Mouse (Mus musculus) liver, embryonic 16.5 days (tissue): ENCODE measurements around the gene Tmem110. TPM values are rescaled to one million over a fixed set of nuclear protein-coding genes. Genes with fewer than 3 reads are reported as not detected.
A peak's percentile ranks its signal among the peaks of the same experiment; 100 is the strongest.

ENCODE experiments used
- ATAC-seq: fragments of 200-750 bp; cut with Nextera tagmentation; 2 replicates; pipeline ENCODE4 v1.8.0; 2017; ENCODE audit warnings: low read depth, mild to moderate bottlenecking, moderate number of reproducible peaks, moderate library complexity
- H3K27ac ChIP-seq: fragments of 300-500 bp; sonication (generic); 2 replicates; pipeline ENCODE4 v1.5.1; 2014; ENCODE audit warnings: mild to moderate bottlenecking, low read length
- H3K27me3 ChIP-seq: fragments of 300-500 bp; sonication (generic); 2 replicates; pipeline ENCODE4 v1.6.1; 2014; ENCODE audit warnings: low read depth, low read length, mixed read lengths; ENCODE audit not compliant: control insufficient read depth, insufficient read depth
- H3K36me3 ChIP-seq: fragments of 300-500 bp; sonication (generic); 2 replicates; pipeline ENCODE4 v1.6.1; 2014; ENCODE audit warnings: mild to moderate bottlenecking; ENCODE audit not compliant: control insufficient read depth, insufficient read depth
- H3K4me1 ChIP-seq: fragments of 300-500 bp; sonication (generic); 2 replicates; pipeline ENCODE4 v1.6.1; 2014; ENCODE audit warnings: low read depth, low read length, mixed read lengths; ENCODE audit not compliant: control insufficient read depth
- H3K4me2 ChIP-seq: fragments of 300-500 bp; sonication (generic); 2 replicates; pipeline ENCODE4 v1.6.1; 2014; ENCODE audit warnings: low read depth, low read length, mixed read lengths
- H3K4me3 ChIP-seq: fragments of 300-500 bp; sonication (generic); 2 replicates; pipeline ENCODE4 v1.5.1; 2014; ENCODE audit warnings: low read depth, mild to moderate bottlenecking, low read length
- H3K9ac ChIP-seq: fragments of 300-500 bp; sonication (generic); 2 replicates; pipeline ENCODE4 v1.6.1; 2014; ENCODE audit warnings: low read depth, low read length
- H3K9me3 ChIP-seq: fragments of 300-500 bp; sonication (generic); replicated peaks from 2 replicates; pipeline ENCODE4 v1.6.1; 2016; ENCODE audit warnings: low read length; ENCODE audit not compliant: control insufficient read depth
- WGBS: fragments of 180-500 bp; shearing (Covaris S2); extraction: QIAGEN DNeasy Blood & Tissue Kit; methylation state at CpG from one replicate; pipeline ENCODE4 v1.1.7; 2014; ENCODE audit not compliant: insufficient replicate concordance; 5-methylcytosine and 5-hydroxymethylcytosine counted together
- polyA plus RNA-seq: library from polyadenylated mRNA; unstranded; fragments of >200 nt; fragmentation: Nextera tagmentation; extraction: Ambion mirVana; gene quantifications from 2 replicates; pipeline ENCODE4 v1.2.1, GENCODE M21; 2015

Tmem110 gene
- polyA plus RNA-seq, 1 experiment from 2014 or later = 8.1 TPM

GRCm38 (mm10) chr14:30870206-30871147 lies 45.1 kb downstream of the Tmem110 start:
- WGBS = 60% methylated on average over 25 of the region's 25 CpGs
- H3K4me3 ChIP-seq = no peak overlapping the region
- peaks cover 25% of the 10 kb centered on the region for H3K4me1 ChIP-seq
- H3K27me3 ChIP-seq = no peaks in the 10 kb centered on the region
- H3K36me3 ChIP-seq = peaks cover 2% of the 10 kb centered on the region; the same call in 1 of the 2 replicates
- H3K27ac ChIP-seq = peak overlapping the region; percentile 75
- no peak overlapping the region for H3K4me2 ChIP-seq
- no peak overlapping the region for H3K9ac ChIP-seq
- ATAC-seq = no peak
- H3K9me3 ChIP-seq = no peaks in the 10 kb centered on the region

- peak overlapping the region; percentile 29 for H3K27ac ChIP-seq
- H3K4me2 ChIP-seq = no peak overlapping the region
- no peak overlapping the region for H3K4me3 ChIP-seq
- H3K27me3 ChIP-seq = no peaks in the 10 kb centered on the region
- H3K9me3 ChIP-seq = no peaks in the 10 kb centered on the region
- H3K4me1 ChIP-seq = peaks cover 38% of the 10 kb centered on the region
- no peak for ATAC-seq
- H3K36me3 ChIP-seq = peaks cover 2% of the 10 kb centered on the region; the same call in 1 of the 2 replicates
- H3K9ac ChIP-seq = no peak overlapping the region
- 60% methylated on average over 18 of the region's 18 CpGs for WGBS
These were observed 48.8 kb downstream of the Tmem110 start for GRCm38 (mm10) chr14:30874095-30874700.

- H3K4me2 ChIP-seq = no peak overlapping the region
- H3K9me3 ChIP-seq = no peaks in the 10 kb centered on the region
- peaks cover 28% of the 10 kb centered on the region for H3K4me1 ChIP-seq
- peak overlapping the region; percentile 12; the same call in 1 of the 2 replicates for H3K9ac ChIP-seq
- peak; percentile 82 for ATAC-seq
- H3K36me3 ChIP-seq = peaks cover 2% of the 10 kb centered on the region; the same call in 1 of the 2 replicates
- no peaks in the 10 kb centered on the region for H3K27me3 ChIP-seq
- 43% methylated on average over 12 of the region's 12 CpGs for WGBS
- H3K27ac ChIP-seq = peak overlapping the region; percentile 82
- H3K4me3 ChIP-seq = no peak overlapping the region
These were observed 49.9 kb downstream of the Tmem110 start for GRCm38 (mm10) chr14:30875130-30875865.

GRCm38 (mm10) chr14:30875955-30876354 lies 50.6 kb downstream of the Tmem110 start:
- Histone ChIP-seq H3K4me3 (no peak overlapping the region), H3K27me3 (no peaks in the 10 kb centered on the region), H3K9me3 (no peaks in the 10 kb centered on the region), H3K4me2 (no peak overlapping the region), H3K36me3 (peaks cover 2% of the 10 kb centered on the region; the same call in 1 of the 2 replicates), H3K27ac (peak overlapping the region; percentile 82), H3K4me1 (peaks cover 28% of the 10 kb centered on the region), H3K9ac (peak overlapping the region; percentile 12; the same call in 1 of the 2 replicates)
- ATAC-seq = peak; percentile 12
- 66% methylated on average over 9 of the region's 9 CpGs for WGBS

- 84% methylated on average over 10 of the region's 10 CpGs for WGBS
- Histone ChIP-seq H3K4me3 (no peak overlapping the region), H3K4me1 (peaks cover 28% of the 10 kb centered on the region), H3K9me3 (no peaks in the 10 kb centered on the region), H3K27ac (peak overlapping the region; percentile 82), H3K36me3 (peaks cover 2% of the 10 kb centered on the region; the same call in 1 of the 2 replicates), H3K4me2 (no peak overlapping the region), H3K9ac (no peak overlapping the region), H3K27me3 (no peaks in the 10 kb centered on the region)
- no peak for ATAC-seq
These were observed 51.1 kb downstream of the Tmem110 start for GRCm38 (mm10) chr14:30876451-30876850.

- Histone ChIP-seq H3K4me3 (no peak overlapping the region), H3K27ac (no peak overlapping the region), H3K4me2 (no peak overlapping the region), H3K9me3 (no peaks in the 10 kb centered on the region), H3K4me1 (peaks cover 28% of the 10 kb centered on the region), H3K9ac (no peak overlapping the region), H3K36me3 (no peaks in the 10 kb centered on the region), H3K27me3 (no peaks in the 10 kb centered on the region)
- WGBS = 73% methylated on average over 3 of the region's 3 CpGs
- no peak for ATAC-seq
These were observed 52.4 kb downstream of the Tmem110 start for GRCm38 (mm10) chr14:30877827-30878226.

GRCm38 (mm10) chr14:30878958-30879571 lies 53.7 kb downstream of the Tmem110 start, which contains the start of gene Mustn1:
TSS of gene Mustn1 (plus strand) at chr14:30879200.
- H3K36me3 ChIP-seq = no peaks in the 10 kb centered on the region
- H3K4me1 ChIP-seq = peaks cover 24% of the 10 kb centered on the region
- no peak within 1 kb of the TSS for H3K9ac ChIP-seq
- H3K4me2 ChIP-seq = no peak within 1 kb of the TSS
- WGBS = 68% methylated on average over 11 of the region's 11 CpGs
- H3K27ac ChIP-seq = no peak within 1 kb of the TSS
- H3K9me3 ChIP-seq = no peaks in the 10 kb centered on the region
- no peak for ATAC-seq
- no peaks in the 10 kb centered on the region for H3K27me3 ChIP-seq
- H3K4me3 ChIP-seq = no peak within 1 kb of the TSS

GRCm38 (mm10) chr14:30879794-30880193 lies 54.4 kb downstream of the Tmem110 start:
- Histone ChIP-seq H3K27ac (no peak overlapping the region), H3K27me3 (no peaks in the 10 kb centered on the region)

More at GRCm38 (mm10) chr14:30879794-30880193, 54.4 kb downstream of the Tmem110 start:
- H3K9me3 ChIP-seq = no peaks in the 10 kb centered on the region
- 58% methylated on average over 9 of the region's 9 CpGs for WGBS
- no peak overlapping the region for H3K4me3 ChIP-seq
- ATAC-seq = no peak
- H3K9ac ChIP-seq = no peak overlapping the region
- no peak overlapping the region for H3K4me2 ChIP-seq
- peaks cover 17% of the 10 kb centered on the region for H3K4me1 ChIP-seq
- no peaks in the 10 kb centered on the region for H3K36me3 ChIP-seq
